Mouse (Mus musculus): ENCODE results near the gene Fam184b.

Fam184b gene

DNA sequence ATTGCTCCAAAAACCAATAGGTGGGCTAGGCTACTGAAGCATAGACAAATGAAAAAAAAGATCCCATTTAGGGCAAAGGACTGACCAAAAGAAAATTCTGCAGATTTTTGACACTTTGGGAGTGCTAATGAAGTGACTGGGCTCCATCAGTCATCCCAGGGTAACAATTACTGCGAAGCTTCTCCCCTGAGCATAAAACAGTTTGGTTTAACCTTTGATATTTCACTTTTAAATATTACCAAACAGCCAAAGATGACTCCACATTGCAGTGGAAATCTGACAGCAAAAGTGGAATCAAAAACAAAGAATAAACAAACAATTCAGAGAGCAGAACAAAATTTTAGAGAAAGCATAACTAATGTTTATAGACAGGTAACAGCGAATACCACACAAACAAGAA, 158.3 kb downstream of the Fam184b start:
- Histone ChIP-seq H3K4me3 (replicated peaks; ENCODE audit: low read length) (no peak overlapping the region), H3K4me1 (replicated peaks; ENCODE audit: low read depth, low read length) (no peaks in the 10 kb centered on the region)
- no peak for TF ChIP-seq CTCF (conservative IDR thresholded peaks at IDR 0.05; ENCODE audit: low read length)
- TF ChIP-seq POU5F1 (IDR thresholded peaks at IDR 0.05; ENCODE audit: borderline replicate concordance, low read length) = no peak
- TF ChIP-seq NANOG (IDR thresholded peaks at IDR 0.05; ENCODE audit: borderline replicate concordance, low read length) = no peak

DNA sequence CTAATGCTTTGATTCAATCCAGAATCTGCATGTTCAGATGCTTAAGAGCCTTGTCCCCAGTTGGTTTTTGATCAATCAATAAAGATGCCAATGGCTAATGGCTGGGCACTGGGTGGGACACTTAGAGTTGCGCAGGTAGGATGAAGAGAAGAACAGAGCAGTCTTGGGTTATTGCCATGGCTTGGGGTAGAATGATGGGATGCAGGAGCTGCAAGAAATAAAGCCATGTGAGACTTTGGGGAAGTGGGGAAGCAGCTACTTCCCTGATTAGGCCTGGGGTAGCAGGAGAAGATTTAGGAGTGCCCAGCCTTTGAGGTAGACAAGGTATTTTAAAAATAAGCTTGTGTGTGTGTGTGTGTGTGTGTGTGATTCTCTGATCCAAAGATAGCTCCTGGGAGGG, 159.3 kb downstream of the Fam184b start:
- Histone ChIP-seq H3K4me1 (replicated peaks; ENCODE audit: low read depth, low read length) (no peaks in the 10 kb centered on the region), H3K9me3 (ENCODE audit: low read length) (no peaks in the 10 kb centered on the region), H3K36me3 (ENCODE audit: insufficient read depth, low read length) (no peaks in the 10 kb centered on the region), H3K27me3 (ENCODE audit: insufficient read depth, low read length) (0 out of 2 replicates have a peak, but pooled peaks cover 8% of the 10 kb centered on the region), H3K4me3 (replicated peaks; ENCODE audit: low read length) (no peak overlapping the region)
- no peak for TF ChIP-seq POU5F1 (IDR thresholded peaks at IDR 0.05; ENCODE audit: borderline replicate concordance, low read length)

More for the DNA sequence above, 158.3 kb downstream of the Fam184b start:
- Histone ChIP-seq H3K36me3 (ENCODE audit: insufficient read depth, low read length) (no peaks in the 10 kb centered on the region), H3K27me3 (ENCODE audit: insufficient read depth, low read length) (0 out of 2 replicates have a peak, but pooled peaks cover 10% of the 10 kb centered on the region), H3K9me3 (ENCODE audit: low read length) (no peaks in the 10 kb centered on the region)

Data from E14TG2a.4 (cell line).